Mouse (Mus musculus) forebrain, embryonic 13.5 days (tissue): ENCODE measurements around the gene Apoc4. TPM values are rescaled to one million over a fixed set of nuclear protein-coding genes. Genes with fewer than 3 reads are reported as not detected.

ENCODE experiments used
- ATAC-seq: fragments of 200-750 bp; cut with Nextera tagmentation; 2 replicates; pipeline ENCODE4 v1.8.0; 2017
- H3K27ac ChIP-seq: fragments of 300-500 bp; sonication (generic); 2 replicates; pipeline ENCODE4 v1.5.1; 2015; ENCODE audit warnings: inconsistent platforms, mild to moderate bottlenecking, moderate library complexity
- H3K27me3 ChIP-seq: fragments of 300-500 bp; sonication (generic); 2 replicates; pipeline ENCODE4 v1.6.1; 2015; ENCODE audit warnings: mild to moderate bottlenecking, inconsistent platforms
- H3K36me3 ChIP-seq: fragments of 300-500 bp; sonication (generic); 2 replicates; pipeline ENCODE4 v1.6.1; 2015; ENCODE audit warnings: mild to moderate bottlenecking, inconsistent platforms; ENCODE audit not compliant: poor library complexity, severe bottlenecking
- H3K4me1 ChIP-seq: fragments of 300-500 bp; sonication (generic); 2 replicates; pipeline ENCODE4 v1.6.1; 2015; ENCODE audit warnings: inconsistent platforms
- H3K4me2 ChIP-seq: fragments of 300-500 bp; sonication (generic); 2 replicates; pipeline ENCODE4 v1.6.1; 2015; ENCODE audit warnings: inconsistent platforms, mild to moderate bottlenecking, moderate library complexity
- H3K4me3 ChIP-seq: fragments of 300-500 bp; sonication (generic); 2 replicates; pipeline ENCODE4 v1.5.1; 2015; ENCODE audit warnings: mild to moderate bottlenecking, inconsistent platforms
- H3K9ac ChIP-seq: fragments of 300-500 bp; sonication (generic); 2 replicates; pipeline ENCODE4 v1.6.1; 2015; ENCODE audit warnings: mild to moderate bottlenecking, inconsistent platforms
- H3K9me3 ChIP-seq: fragments of 300-500 bp; sonication (generic); replicated peaks from 2 replicates; pipeline ENCODE4 v1.6.1; 2016; ENCODE audit warnings: inconsistent platforms
- WGBS: fragments of 180-500 bp; shearing (Covaris S2); methylation state at CpG from one replicate; pipeline ENCODE4 v1.1.7; 2015; 5-methylcytosine and 5-hydroxymethylcytosine counted together
- polyA plus RNA-seq: library from polyadenylated mRNA; unstranded; fragments of >200 nt; fragmentation: Nextera tagmentation; extraction: Ambion mirVana; gene quantifications from 2 replicates; pipeline ENCODE4 v1.2.1, GENCODE M21; 2015

The Apoc4 gene
- polyA plus RNA-seq, 1 experiment from 2014 or later, result 0.08 TPM

DNA sequence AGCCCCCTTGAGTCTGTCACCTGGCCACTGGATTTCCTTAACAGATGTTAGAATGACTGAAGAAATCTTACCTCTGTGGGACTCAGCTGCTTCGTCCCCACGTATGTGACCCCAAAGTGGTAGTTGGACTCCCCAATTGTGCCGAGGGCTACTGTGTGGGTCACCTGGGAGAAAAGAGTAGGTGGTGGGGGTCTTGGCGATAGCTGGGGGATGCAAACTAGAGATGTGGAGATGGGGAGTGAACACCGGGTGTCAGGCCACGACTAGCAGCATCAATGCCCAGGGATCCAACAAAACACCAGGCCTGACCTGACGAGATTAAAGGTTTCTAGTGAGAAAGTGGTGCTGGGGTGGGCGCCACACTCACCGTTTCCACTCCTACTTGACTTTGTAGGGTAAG is 32.3 kb upstream of the Apoc4 start:
- H3K27ac ChIP-seq, result no peak overlapping the region

DNA sequence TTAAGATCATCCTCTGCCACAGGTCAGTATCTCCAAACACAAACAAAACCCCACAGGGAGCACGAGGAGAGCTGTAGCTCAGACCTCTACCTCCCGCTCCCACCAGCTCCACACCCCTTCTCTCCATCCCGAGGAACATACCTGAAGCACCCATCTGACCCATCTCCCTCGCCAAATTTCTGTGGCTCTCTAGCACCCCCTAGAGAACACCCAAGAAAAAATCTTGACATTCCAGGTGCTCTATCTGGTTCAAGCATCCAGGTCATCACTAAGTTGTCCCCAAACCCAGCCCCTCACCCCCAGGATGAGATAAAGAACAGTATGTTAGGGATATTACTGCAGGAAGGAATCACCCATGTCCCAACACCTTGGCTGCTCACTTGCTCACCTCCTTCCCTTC is 31.9 kb upstream of the Apoc4 start:
- Histone ChIP-seq H3K27ac (no peak overlapping the region), H3K4me1 (peaks cover 23% of the 10 kb centered on the region), H3K9ac (no peak overlapping the region), H3K4me3 (no peak overlapping the region), H3K36me3 (peaks cover 58% of the 10 kb centered on the region), H3K4me2 (no peak overlapping the region), H3K9me3 (no peaks in the 10 kb centered on the region), H3K27me3 (no peaks in the 10 kb centered on the region)
- WGBS, result 62% methylated on average over 4 of the region's 4 CpGs
- no peak for ATAC-seq

More for the DNA sequence above, 32.3 kb upstream of the Apoc4 start:
- Histone ChIP-seq H3K9ac (no peak overlapping the region), H3K4me3 (peak overlapping the region; percentile 100; the same call in 1 of the 2 replicates), H3K36me3 (peaks cover 56% of the 10 kb centered on the region), H3K4me1 (peaks cover 23% of the 10 kb centered on the region), H3K4me2 (peak overlapping the region; percentile 98; the same call in 1 of the 2 replicates), H3K9me3 (no peaks in the 10 kb centered on the region), H3K27me3 (no peaks in the 10 kb centered on the region)
- 89% methylated on average over 9 of the region's 9 CpGs for WGBS
- no peak for ATAC-seq

DNA sequence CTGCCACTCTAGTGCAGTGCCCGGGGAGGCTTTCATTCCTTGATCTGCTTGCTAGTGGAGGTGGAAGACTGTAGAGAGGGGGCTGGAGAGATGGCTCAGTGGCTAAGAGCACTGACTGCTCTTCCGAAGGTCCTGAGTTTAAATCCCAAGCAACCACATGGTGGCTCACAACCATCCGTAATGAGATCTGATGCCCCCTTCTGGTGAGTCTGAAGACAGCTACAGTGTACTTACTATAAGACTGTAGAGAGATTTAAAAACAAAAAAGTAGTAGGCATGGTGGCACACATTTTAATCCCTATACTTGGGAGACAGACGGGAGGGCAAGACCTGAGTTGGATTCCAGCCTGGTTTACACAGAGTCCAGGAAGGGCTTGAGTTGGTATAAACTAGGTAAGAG is 31.1 kb upstream of the Apoc4 start:
- Histone ChIP-seq H3K4me3 (no peak overlapping the region), H3K4me1 (peaks cover 23% of the 10 kb centered on the region), H3K9me3 (no peaks in the 10 kb centered on the region), H3K4me2 (no peak overlapping the region), H3K36me3 (peaks cover 64% of the 10 kb centered on the region), H3K27ac (no peak overlapping the region), H3K9ac (no peak overlapping the region), H3K27me3 (no peaks in the 10 kb centered on the region)
- WGBS, result 77% methylated on average over 4 of the region's 4 CpGs
- no peak for ATAC-seq

DNA sequence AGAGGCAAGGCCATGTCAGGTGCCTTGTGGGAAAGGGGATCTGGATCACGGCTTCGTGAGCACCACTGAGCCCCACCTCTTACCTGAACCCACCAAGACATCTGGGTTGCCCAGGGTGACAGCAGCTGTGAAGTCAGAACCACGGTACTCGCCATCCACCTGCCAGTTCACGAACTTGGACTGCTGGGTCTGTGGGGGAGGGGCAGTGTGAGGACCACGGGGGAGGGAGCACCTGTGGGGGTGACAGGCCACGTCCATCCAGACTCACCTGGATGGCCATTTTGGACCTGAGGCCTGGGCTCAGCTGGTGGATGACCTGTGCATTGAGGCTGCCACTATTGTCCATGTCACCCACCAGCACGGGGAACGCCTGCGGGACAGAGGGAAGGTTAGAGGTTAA is 29.4 kb upstream of the Apoc4 start:
- 94% methylated on average over 10 of the region's 10 CpGs for WGBS
- peaks cover 74% of the 10 kb centered on the region for H3K36me3 ChIP-seq
- H3K4me2 ChIP-seq, result no peak overlapping the region
- no peak overlapping the region for H3K4me3 ChIP-seq
- peaks cover 16% of the 10 kb centered on the region for H3K4me1 ChIP-seq
- no peak for ATAC-seq
- H3K27ac ChIP-seq, result no peak overlapping the region
- H3K9me3 ChIP-seq, result no peaks in the 10 kb centered on the region
- no peak overlapping the region for H3K9ac ChIP-seq
- H3K27me3 ChIP-seq, result no peaks in the 10 kb centered on the region

DNA sequence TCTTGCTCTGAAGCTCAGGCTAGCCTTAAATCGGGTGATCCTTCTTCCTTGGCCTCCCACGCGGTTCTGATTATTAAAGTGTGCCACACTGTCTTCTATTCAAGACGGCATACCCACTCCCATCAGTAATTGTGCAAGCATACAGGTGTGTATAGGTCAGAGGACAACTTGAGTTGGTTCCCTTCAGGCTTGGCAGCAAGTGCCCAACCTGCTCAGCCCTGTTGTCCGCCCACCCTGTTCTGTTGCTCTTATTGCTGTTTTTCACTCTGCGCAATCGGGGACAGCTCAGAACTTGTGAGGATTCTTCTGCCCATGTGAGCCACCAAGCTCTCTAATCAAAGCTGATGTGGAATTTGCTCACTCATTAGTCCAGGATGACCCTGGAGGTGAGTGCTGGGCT is 24.0 kb upstream of the Apoc4 start:
- no peak for ATAC-seq
- Histone ChIP-seq H3K4me1 (peaks cover 4% of the 10 kb centered on the region; the same call in 1 of the 2 replicates), H3K9me3 (no peaks in the 10 kb centered on the region), H3K36me3 (peaks cover 81% of the 10 kb centered on the region), H3K4me2 (no peak overlapping the region), H3K27me3 (no peaks in the 10 kb centered on the region), H3K9ac (no peak overlapping the region), H3K4me3 (no peak overlapping the region), H3K27ac (no peak overlapping the region)
- WGBS, result 92% methylated on average over 7 of the region's 7 CpGs

DNA sequence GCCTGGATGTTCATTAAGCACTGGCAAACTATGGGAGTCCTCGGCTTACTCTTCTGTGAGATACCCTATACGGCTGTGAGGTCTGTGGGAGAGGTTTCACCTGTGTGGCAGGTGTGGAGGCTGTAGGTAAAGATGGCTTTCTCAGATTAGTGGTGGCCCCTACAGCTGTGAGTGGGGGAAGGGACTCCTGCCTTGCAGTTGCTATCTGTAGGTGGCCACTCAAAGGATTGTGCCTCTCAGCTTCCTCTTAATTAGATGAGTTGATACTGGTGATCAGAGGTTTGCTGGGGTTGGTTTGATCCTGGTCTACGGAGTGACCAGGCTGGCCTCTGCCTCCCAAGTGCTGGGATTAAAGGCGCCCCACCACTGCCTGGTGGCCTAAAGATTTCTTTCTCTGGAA is 23.2 kb upstream of the Apoc4 start:
- peaks cover 6% of the 10 kb centered on the region for H3K4me1 ChIP-seq
- H3K4me3 ChIP-seq, result no peak overlapping the region
- peaks cover 73% of the 10 kb centered on the region for H3K36me3 ChIP-seq
- H3K27me3 ChIP-seq, result no peaks in the 10 kb centered on the region
- H3K4me2 ChIP-seq, result no peak overlapping the region
- H3K27ac ChIP-seq, result no peak overlapping the region
- 89% methylated on average over 4 of the region's 4 CpGs for WGBS
- ATAC-seq, result no peak
- no peak overlapping the region for H3K9ac ChIP-seq
- H3K9me3 ChIP-seq, result no peaks in the 10 kb centered on the region

DNA sequence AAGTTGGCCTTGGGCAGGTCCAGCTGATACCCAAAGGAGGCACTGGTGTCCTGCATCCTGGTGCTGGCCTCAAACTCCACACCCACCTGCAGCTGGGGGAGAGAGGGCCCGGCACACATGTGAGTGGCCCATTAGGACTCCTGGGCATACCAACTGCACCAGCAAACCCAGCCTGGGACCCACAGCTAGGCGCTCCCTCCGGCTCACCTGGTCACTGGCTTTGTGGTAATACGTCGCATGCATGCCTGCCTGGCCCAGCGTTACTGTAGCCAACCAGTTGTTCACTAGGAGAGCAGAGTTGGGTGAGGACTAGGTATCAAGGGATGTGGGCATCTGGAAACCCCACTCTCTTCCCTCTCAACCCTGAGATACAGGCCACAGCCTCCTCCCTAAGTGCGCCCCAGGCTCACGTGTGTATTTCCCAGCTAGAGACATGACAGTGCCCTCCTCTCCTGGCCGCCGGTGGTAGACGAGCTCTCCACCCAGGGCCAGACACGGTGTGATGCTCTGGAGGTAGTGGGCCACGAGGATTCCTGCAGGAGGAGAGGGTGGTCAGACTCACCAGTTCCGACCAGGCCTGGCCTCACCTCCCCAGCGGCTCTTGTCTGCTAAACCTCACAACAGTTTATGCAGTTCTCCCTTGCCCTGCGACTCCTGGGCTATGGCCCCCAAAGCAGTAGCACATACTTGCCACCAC is 21.7 kb upstream of the Apoc4 start:
- H3K27ac ChIP-seq, result no peak overlapping the region
- 93% methylated on average over 15 of the region's 16 CpGs for WGBS
- peaks cover 61% of the 10 kb centered on the region for H3K36me3 ChIP-seq
- H3K4me2 ChIP-seq, result no peak overlapping the region
- H3K4me3 ChIP-seq, result no peak overlapping the region
- ATAC-seq, result no peak
- no peak overlapping the region for H3K9ac ChIP-seq
- H3K27me3 ChIP-seq, result no peaks in the 10 kb centered on the region
- no peaks in the 10 kb centered on the region for H3K9me3 ChIP-seq
- H3K4me1 ChIP-seq, result peaks cover 21% of the 10 kb centered on the region

DNA sequence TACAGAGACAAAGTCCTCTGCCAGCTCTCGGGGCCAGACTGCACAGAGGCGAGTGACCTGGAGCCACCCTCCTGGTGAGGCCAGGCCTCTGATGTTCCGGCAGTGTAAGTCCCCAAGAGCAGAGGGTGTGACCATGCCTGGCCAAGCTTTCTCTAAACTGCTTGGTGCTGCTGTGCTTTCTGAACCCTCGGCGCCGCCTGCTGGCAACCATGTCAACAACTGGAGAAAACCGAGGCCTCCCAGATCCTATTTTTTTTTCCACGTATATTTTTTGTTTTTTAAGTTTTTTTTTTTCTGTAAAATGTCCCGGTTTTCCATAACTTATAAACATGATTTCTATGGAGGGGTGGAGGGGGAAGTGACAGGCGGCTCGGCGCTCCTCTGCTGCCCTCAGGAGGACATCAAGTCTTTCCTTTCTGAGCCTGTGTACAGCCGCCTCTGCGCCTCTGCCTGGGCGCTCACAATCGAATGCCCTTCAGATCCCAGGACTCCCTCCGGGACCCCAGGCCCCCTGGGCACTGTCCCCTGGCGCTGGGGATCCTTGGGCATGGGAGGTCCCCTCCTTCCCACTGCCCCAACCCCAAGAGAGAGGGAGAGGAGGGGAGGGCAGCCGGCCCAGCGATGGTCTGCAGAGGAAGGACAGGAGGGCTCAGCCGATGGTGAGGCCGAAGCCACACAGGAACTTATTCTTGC is 19.9 kb upstream of the Apoc4 start:
- peaks cover 22% of the 10 kb centered on the region for H3K4me1 ChIP-seq
- 0 out of 2 replicates have a peak, but pooled peaks have one; percentile 48 for ATAC-seq
- H3K27me3 ChIP-seq, result 0 out of 2 replicates have a peak, but pooled peaks cover 3% of the 10 kb centered on the region
- 30% methylated on average over 20 of the region's 22 CpGs for WGBS
- H3K36me3 ChIP-seq, result peaks cover 51% of the 10 kb centered on the region
- H3K4me3 ChIP-seq, result no peak overlapping the region
- H3K9ac ChIP-seq, result no peak overlapping the region; the same call in 1 of the 2 replicates
- H3K27ac ChIP-seq, result peak overlapping the region; percentile 48
- H3K9me3 ChIP-seq, result 0 out of 2 replicates have a peak, but pooled peaks cover 3% of the 10 kb centered on the region
- H3K4me2 ChIP-seq, result no peak overlapping the region

DNA sequence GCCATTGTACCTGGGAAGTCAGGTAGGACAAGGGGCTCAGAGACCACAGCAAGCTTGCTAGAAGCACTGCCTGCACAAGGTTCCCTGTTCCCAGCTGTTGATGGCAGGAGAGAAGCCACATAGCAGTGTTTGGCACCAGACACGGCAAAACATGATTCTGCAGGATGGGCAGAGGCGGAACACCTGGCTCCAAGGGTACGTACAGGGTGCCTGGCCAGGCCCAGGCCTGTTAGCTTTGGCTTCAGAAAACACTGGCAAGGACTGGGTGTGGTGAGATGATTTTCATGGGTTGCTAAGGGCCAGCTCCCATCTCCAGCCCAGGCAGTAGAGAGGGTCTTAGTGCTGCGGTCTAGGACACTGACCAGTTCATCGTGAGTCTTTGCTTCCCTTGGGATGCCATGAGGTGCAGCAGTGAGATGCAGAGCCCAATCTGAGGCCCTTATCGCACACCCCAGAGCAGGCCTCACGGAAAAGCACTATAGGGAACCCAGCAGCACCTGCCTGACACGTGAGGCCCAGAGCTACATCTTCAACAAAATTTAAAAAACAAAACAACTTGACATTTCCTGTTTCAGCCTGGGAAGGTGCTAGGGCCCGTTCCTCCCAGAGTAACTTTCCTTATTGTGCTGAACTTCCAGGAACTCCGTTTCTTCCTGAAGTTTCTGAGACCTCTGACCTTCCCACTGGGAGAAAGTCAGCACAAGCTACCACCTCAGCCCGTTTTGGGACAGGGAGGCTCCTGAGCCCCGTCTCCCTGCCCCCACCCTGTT is 19.2 kb upstream of the Apoc4 start:
- no peak for ATAC-seq
- 69% methylated on average over 12 of the region's 12 CpGs for WGBS
- H3K36me3 ChIP-seq, result peaks cover 50% of the 10 kb centered on the region
- H3K9ac ChIP-seq, result no peak overlapping the region; the same call in 1 of the 2 replicates
- H3K27me3 ChIP-seq, result 0 out of 2 replicates have a peak, but pooled peaks cover 3% of the 10 kb centered on the region
- H3K27ac ChIP-seq, result no peak overlapping the region
- H3K4me2 ChIP-seq, result no peak overlapping the region
- peaks cover 22% of the 10 kb centered on the region for H3K4me1 ChIP-seq
- 0 out of 2 replicates have a peak, but pooled peaks cover 3% of the 10 kb centered on the region for H3K9me3 ChIP-seq
- no peak overlapping the region for H3K4me3 ChIP-seq

DNA sequence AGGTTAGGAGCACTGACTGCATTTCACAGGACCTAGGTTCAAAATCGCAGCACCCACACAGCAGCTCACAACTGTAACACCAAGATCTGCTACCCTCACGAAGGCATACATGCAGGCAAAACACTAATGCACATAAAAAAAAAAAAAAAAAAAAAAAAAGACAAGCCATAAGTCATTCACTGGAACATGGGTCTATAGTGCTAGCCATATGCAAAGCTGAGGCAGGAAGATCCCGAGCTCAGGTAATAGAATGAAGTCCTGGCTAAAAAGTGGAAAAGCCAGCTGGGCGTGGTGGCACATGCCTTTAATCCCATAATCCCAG is 18.5 kb upstream of the Apoc4 start:
- WGBS, result 80% methylated on average over 4 of the region's 4 CpGs
- no peak for ATAC-seq

DNA sequence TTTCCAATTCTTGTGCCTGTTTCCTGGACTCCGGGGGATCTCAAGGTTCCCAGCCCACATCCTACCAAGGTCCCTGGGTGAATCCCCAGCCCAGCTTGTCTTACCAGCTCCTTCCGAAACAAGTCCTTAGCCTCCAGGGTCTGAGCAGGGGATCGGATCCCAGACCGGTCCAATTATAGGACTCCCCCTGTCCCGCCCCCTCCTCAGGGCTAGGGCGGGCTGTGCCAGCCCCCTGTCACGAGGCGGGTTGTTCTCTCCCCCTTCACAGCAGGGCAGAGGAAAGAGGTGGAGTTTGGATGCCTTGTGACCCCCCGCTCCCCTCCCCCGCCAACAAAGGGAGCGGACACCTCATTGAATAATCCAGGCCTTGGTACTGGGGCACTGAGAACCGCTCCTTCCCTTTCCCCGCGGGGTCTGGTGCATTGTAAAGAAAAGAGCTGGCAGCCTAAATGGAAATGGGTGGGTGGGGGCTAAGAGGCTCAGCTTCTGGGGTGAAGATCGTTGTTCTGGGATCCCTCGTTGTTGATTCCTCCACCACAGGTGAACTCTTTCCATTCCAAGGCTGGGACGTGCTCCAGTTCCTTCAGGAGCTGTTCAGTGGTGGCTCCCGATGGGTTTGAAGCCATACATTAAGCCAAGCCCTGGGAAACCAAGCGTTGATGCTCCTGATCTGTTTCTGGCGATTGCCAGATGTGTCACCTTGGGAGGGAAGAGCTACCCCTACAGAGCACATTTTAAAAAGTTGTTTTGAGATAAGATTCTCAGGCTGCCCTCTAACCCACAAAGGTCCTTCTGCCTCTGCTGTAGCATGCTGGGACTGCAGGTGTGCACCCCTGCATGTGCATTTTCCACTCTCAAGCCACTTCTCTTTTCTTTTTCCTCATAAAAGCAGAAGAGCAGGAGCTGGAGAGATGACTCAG is 17.9 kb upstream of the Apoc4 start, which contains the start of gene Apoe:
Gene Apoe (minus strand): TSS at position 282 of the 920 bp plus-strand sequence.
- peak; percentile 65 for ATAC-seq
- H3K4me1 ChIP-seq, result peaks cover 22% of the 10 kb centered on the region
- 0 out of 2 replicates have a peak, but pooled peaks cover 3% of the 10 kb centered on the region for H3K9me3 ChIP-seq
- H3K36me3 ChIP-seq, result peaks cover 37% of the 10 kb centered on the region
- H3K4me3 ChIP-seq, result peak within 1 kb of the TSS; percentile 34
- H3K27ac ChIP-seq, result no peak within 1 kb of the TSS
- 0 out of 2 replicates have a peak, but pooled peaks cover 3% of the 10 kb centered on the region for H3K27me3 ChIP-seq
- H3K4me2 ChIP-seq, result peak within 1 kb of the TSS; percentile 55
- peak within 1 kb of the TSS; percentile 56 for H3K9ac ChIP-seq
- 2% methylated on average over 20 of the region's 20 CpGs for WGBS

More for the DNA sequence above, 18.5 kb upstream of the Apoc4 start:
- H3K4me1 ChIP-seq, result peaks cover 22% of the 10 kb centered on the region
- H3K27ac ChIP-seq, result no peak overlapping the region
- H3K4me2 ChIP-seq, result no peak overlapping the region
- H3K27me3 ChIP-seq, result 0 out of 2 replicates have a peak, but pooled peaks cover 3% of the 10 kb centered on the region
- H3K9ac ChIP-seq, result no peak overlapping the region
- no peak overlapping the region for H3K4me3 ChIP-seq
- 0 out of 2 replicates have a peak, but pooled peaks cover 3% of the 10 kb centered on the region for H3K9me3 ChIP-seq
- H3K36me3 ChIP-seq, result peaks cover 43% of the 10 kb centered on the region
